Comparison of ENCODE assay signal across 8 mouse cellular contexts in the genomic region with DNA sequence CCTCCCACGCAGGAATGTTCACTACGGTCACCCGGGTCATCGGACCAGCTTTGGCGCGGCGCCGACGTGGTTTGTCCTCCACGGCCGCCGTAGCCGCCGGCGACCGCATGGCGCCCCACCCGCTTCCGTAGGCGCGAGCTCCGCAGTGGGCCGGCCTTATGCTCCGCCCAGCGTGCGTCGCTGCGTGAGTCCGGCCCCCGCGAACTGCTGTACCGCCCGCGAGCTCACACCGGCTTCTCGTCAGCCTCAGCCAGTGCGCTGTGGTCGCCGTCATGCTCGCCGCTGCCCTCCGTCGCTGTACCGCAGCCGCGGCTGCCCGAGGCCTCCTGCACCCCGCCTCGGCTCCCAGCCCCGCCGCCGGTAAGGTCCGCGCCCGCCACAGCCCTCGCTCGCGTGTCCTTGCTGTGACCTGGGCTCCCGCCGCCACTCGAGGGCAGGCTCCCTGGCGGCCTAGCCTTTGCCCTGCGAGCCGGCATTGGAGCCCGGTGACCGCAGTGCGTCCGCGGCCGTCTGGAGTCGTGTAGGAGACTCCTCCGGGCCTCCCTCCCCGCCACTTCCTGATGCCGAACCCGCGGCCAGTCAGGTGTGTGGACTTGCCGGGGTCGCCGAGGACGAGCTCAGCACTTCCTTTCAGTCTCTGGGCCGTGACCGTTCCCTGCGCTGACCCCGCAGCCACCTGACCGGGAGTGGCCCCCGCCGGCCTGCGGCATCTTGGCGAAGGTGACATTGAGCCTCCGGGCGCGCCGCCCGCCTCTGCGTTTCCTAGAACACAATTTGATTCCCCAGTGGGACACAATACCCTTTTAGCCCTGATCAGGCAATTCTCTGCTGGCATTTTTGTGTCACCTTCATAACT. TPM values are rescaled to one million over a fixed set of nuclear protein-coding genes. Genes with fewer than 3 reads are reported as not detected.
DNase-seq lines count a peak whose midpoint lies in the region; ATAC-seq lines count a peak whose summit lies in the region.

Gene Cox5a (plus strand): TSS at position 219 of the 856 bp plus-strand sequence.

- DNase-seq in 3134 (ENCODE audit: extremely low read depth, insufficient read length, low spot score), result peak; percentile 96
- peak; percentile 94 to 97 for DNase-seq in adrenal gland, postnatal 36 days
- peak; percentile 96 for DNase-seq in heart, adult 18-20 months
- DNase-seq in kidney, adult 8-10 months, result peak; percentile 93
- peak; percentile 90 to 94 for DNase-seq in spleen, postnatal 10 days (ENCODE audit: low spot score in 2 of 2)

- no peaks in the 10 kb centered on the region for H3K9me3 ChIP-seq in embryonic facial prominence, embryonic 13.5 days
- no peaks in the 10 kb centered on the region for H3K9me3 ChIP-seq in limb, embryonic 13.5 days
- no peaks in the 10 kb centered on the region for H3K9me3 ChIP-seq in midbrain, embryonic 16.5 days (replicated peaks; ENCODE audit: control insufficient read depth, low read length, poor library complexity, severe bottlenecking)

- peak within 1 kb of the TSS; percentile 82 for H3K27ac ChIP-seq in embryonic facial prominence, embryonic 13.5 days
- H3K27ac ChIP-seq in limb, embryonic 13.5 days, result peak within 1 kb of the TSS; percentile 80
- H3K27ac ChIP-seq in midbrain, embryonic 16.5 days (ENCODE audit: low read length), result peak within 1 kb of the TSS; percentile 93

- peak within 1 kb of the TSS; percentile 99 for H3K4me3 ChIP-seq in embryonic facial prominence, embryonic 13.5 days
- H3K4me3 ChIP-seq in limb, embryonic 13.5 days, result peak within 1 kb of the TSS; percentile 90
- H3K4me3 ChIP-seq in midbrain, embryonic 16.5 days (ENCODE audit: low read depth, low read length), result peak within 1 kb of the TSS; percentile 96

- peak; percentile 95 for ATAC-seq in embryonic facial prominence, embryonic 13.5 days (ENCODE audit: insufficient number of reproducible peaks, insufficient read depth, low FRiP score, low TSS enrichment, low read depth)
- peak; percentile 97 for ATAC-seq in limb, embryonic 13.5 days (ENCODE audit: low FRiP score, low read depth)
- ATAC-seq in midbrain, embryonic 16.5 days, result peak; percentile 96

- H3K4me1 ChIP-seq in embryonic facial prominence, embryonic 13.5 days, result peaks cover 18% of the 10 kb centered on the region
- peaks cover 18% of the 10 kb centered on the region for H3K4me1 ChIP-seq in limb, embryonic 13.5 days
- peaks cover 41% of the 10 kb centered on the region for H3K4me1 ChIP-seq in midbrain, embryonic 16.5 days (ENCODE audit: control insufficient read depth, insufficient read depth, low read length)

- WGBS in embryonic facial prominence, embryonic 13.5 days, result under 1% methylated on average over 95 of the region's 95 CpGs
- under 1% methylated on average over 94 of the region's 95 CpGs for WGBS in limb, embryonic 13.5 days
- under 1% methylated on average over 85 of the region's 95 CpGs for WGBS in midbrain, embryonic 16.5 days

- H3K9ac ChIP-seq in embryonic facial prominence, embryonic 13.5 days, result peak within 1 kb of the TSS; percentile 96
- H3K9ac ChIP-seq in limb, embryonic 13.5 days, result peak within 1 kb of the TSS; percentile 93
- H3K9ac ChIP-seq in midbrain, embryonic 16.5 days (ENCODE audit: low read depth, low read length), result peak within 1 kb of the TSS; percentile 99

- no peaks in the 10 kb centered on the region for H3K36me3 ChIP-seq in embryonic facial prominence, embryonic 13.5 days
- no peaks in the 10 kb centered on the region for H3K36me3 ChIP-seq in limb, embryonic 13.5 days
- H3K36me3 ChIP-seq in midbrain, embryonic 16.5 days (ENCODE audit: control insufficient read depth, insufficient read depth, low read length), result no peaks in the 10 kb centered on the region

- peak within 1 kb of the TSS; percentile 88 for H3K4me2 ChIP-seq in embryonic facial prominence, embryonic 13.5 days
- peak within 1 kb of the TSS; percentile 82 for H3K4me2 ChIP-seq in limb, embryonic 13.5 days (replicated peaks)
- peak within 1 kb of the TSS; percentile 66 for H3K4me2 ChIP-seq in midbrain, embryonic 16.5 days (ENCODE audit: low read length)

- no peaks in the 10 kb centered on the region for H3K27me3 ChIP-seq in embryonic facial prominence, embryonic 13.5 days
- H3K27me3 ChIP-seq in limb, embryonic 13.5 days, result no peaks in the 10 kb centered on the region
- H3K27me3 ChIP-seq in midbrain, embryonic 16.5 days (ENCODE audit: control insufficient read depth, insufficient read depth, low read depth, low read length), result no peaks in the 10 kb centered on the region

RNA-seq across cellular contexts. Expression of gene Cox5a, which starts in this region (rescaled TPM):
- 100 to 1,000 TPM; 547 to 578 TPM for total RNA-seq in adrenal gland, postnatal 36 days (2021)
- 473 and 528 TPM in 2 replicates for polyA plus RNA-seq in embryonic facial prominence, embryonic 13.5 days (2015; fragmentation: Nextera tagmentation; extraction: Ambion mirVana)
- total RNA-seq in heart, adult 18-20 months (2021), result 1,000 to 10,000 TPM; 2,577 to 2,715 TPM
- 495 and 497 TPM in 2 replicates for polyA plus RNA-seq in limb, embryonic 13.5 days (2015; fragmentation: Nextera tagmentation; extraction: Ambion mirVana)
- 818 and 833 TPM in 2 replicates for polyA plus RNA-seq in midbrain, embryonic 16.5 days (2015; fragmentation: Nextera tagmentation; extraction: Ambion mirVana)

Comparison
In these comparisons a context has a peak if more than half of its experiments do, and no peak if none do; other contexts are left out.
1. Peak in every context shown above with its lines: DNase-seq, ATAC-seq, H3K4me3 ChIP-seq and H3K27ac ChIP-seq.
2. RNA of gene Cox5a (total RNA-seq): 2,577 to 2,715 TPM in heart, adult 18-20 months; 547 to 578 TPM in adrenal gland, postnatal 36 days; every median in the first group is over 4 times any median in the second.